Mouse (Mus musculus) midbrain, postnatal 0 days (tissue): ENCODE measurements around the gene Fkbp15. TPM values are rescaled to one million over a fixed set of nuclear protein-coding genes. Genes with fewer than 3 reads are reported as not detected.

Experiments
- ATAC-seq: fragments of 200-750 bp; cut with Nextera tagmentation; 2 replicates; pipeline ENCODE4 v1.8.0; 2017; ENCODE audit warnings: moderate number of reproducible peaks, mild to moderate bottlenecking, moderate TSS enrichment, moderate library complexity; ENCODE audit not compliant: low FRiP score
- DNase-seq: peaks from one replicate; pipeline ENCODE4 v3.0.0-alpha.2; 2015; ENCODE audit warnings: low spot score
- H3K27ac ChIP-seq: fragments of 300-500 bp; sonication (generic); 2 replicates; pipeline ENCODE4 v1.5.1; 2014; ENCODE audit warnings: low read depth, mild to moderate bottlenecking, low read length, mixed read lengths
- H3K27me3 ChIP-seq: fragments of 300-500 bp; sonication (generic); 2 replicates; pipeline ENCODE4 v1.6.1; 2014; ENCODE audit warnings: low read length, control low read depth, mixed read lengths; ENCODE audit not compliant: insufficient read depth
- H3K36me3 ChIP-seq: fragments of 300-500 bp; sonication (generic); 2 replicates; pipeline ENCODE4 v1.6.1; 2014; ENCODE audit warnings: low read length, control low read depth, mixed read lengths; ENCODE audit not compliant: insufficient read depth
- H3K4me1 ChIP-seq: fragments of 300-500 bp; sonication (generic); 2 replicates; pipeline ENCODE4 v1.6.1; 2014; ENCODE audit warnings: mild to moderate bottlenecking, control low read depth, antibody characterized with exemption, low read length, mixed read lengths; ENCODE audit not compliant: insufficient read depth
- H3K4me2 ChIP-seq: fragments of 300-500 bp; sonication (generic); 2 replicates; pipeline ENCODE4 v1.6.1; 2014; ENCODE audit warnings: low read depth, mild to moderate bottlenecking, low read length, mixed read lengths; ENCODE audit not compliant: poor library complexity, severe bottlenecking
- H3K4me3 ChIP-seq: fragments of 300-500 bp; sonication (generic); 2 replicates; pipeline ENCODE4 v1.5.1; 2014; ENCODE audit warnings: low read depth, mild to moderate bottlenecking, low read length, moderate library complexity
- H3K9ac ChIP-seq: fragments of 300-500 bp; sonication (generic); replicated peaks from 2 replicates; pipeline ENCODE4 v1.6.1; 2014; ENCODE audit warnings: mild to moderate bottlenecking, low read length, moderate library complexity, mixed read lengths; ENCODE audit not compliant: poor library complexity, severe bottlenecking
- H3K9me3 ChIP-seq: fragments of 300-500 bp; sonication (generic); 2 replicates; pipeline ENCODE4 v1.6.1; 2016; ENCODE audit warnings: low read length, control low read depth
- CTCF ChIP-seq: IDR thresholded peaks from 2 replicates; pipeline ENCODE4 v1.5.1; 2016; ENCODE audit warnings: antibody characterized with exemption, mild to moderate bottlenecking
- WGBS: fragments of 180-500 bp; shearing (Covaris S2); extraction: QIAGEN DNeasy Blood & Tissue Kit; methylation state at CpG from one replicate; pipeline ENCODE4 v1.1.7; 2014; 5-methylcytosine and 5-hydroxymethylcytosine counted together
- polyA plus RNA-seq: library from polyadenylated mRNA; unstranded; fragments of >200 nt; fragmentation: Nextera tagmentation; extraction: Ambion mirVana; gene quantifications from 2 replicates; pipeline ENCODE4 v1.2.1, GENCODE M21; 2015
- total RNA-seq: library from RNA; depleted of rRNA; stranded (reverse); fragments of >200 nt; gene quantifications from 2 replicates; pipeline ENCODE4 v1.2.3, GENCODE M21; 2014

The Fkbp15 gene
- total and polyA plus RNA-seq, 2 experiments from 2014 or later: 20.2 to 37.5 TPM

DNA sequence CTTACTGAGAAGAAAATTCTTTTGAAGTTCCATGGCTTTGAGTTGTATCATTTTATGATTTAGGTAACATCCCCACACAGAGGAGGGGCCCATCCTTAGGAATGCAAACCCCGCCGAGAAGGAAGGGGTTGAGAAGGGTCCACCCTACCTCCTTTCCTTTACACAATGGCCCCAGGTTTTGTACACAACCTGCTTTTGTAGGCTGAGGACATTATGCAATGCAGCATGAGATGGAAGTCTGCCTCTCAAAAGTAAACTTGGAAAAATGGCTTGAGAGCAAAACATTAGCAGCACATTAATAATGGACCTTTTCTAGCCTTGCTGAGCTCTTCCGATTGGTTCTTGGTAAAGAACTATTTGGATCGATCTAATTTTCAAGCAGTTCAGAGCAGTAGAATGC is 5.9 kb upstream of the Fkbp15 start:
- no peak overlapping the region for H3K4me3 ChIP-seq
- ATAC-seq: no peak
- 91% methylated on average over 4 of the region's 4 CpGs for WGBS

DNA sequence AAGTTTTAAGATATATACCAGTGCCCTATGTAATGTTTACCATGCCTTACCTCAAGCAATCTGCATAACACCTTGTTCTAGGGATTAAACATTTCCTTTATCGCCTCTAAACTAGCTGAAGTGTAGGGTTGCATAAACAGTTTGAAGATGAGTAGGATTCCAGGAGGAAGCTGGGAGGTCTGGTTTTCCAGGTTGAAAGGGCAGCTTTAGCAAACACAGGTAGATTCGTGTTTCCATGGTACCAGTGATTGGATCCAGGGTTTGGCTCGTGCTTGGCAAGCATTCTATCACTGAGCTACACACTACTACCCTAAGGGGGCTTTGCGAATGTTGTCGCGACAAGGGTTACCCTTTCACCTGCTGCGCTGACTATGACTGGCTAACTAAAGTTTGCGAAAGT is 4.0 kb upstream of the Fkbp15 start:
- Histone ChIP-seq H3K27me3 (no peaks in the 10 kb centered on the region), H3K4me1 (peaks cover 4% of the 10 kb centered on the region; the same call in 1 of the 2 replicates), H3K27ac (no peak overlapping the region), H3K36me3 (no peaks in the 10 kb centered on the region), H3K4me2 (no peak overlapping the region), H3K9ac (no peak overlapping the region), H3K4me3 (no peak overlapping the region), H3K9me3 (no peaks in the 10 kb centered on the region)
- no peak for DNase-seq
- WGBS: 93% methylated on average over 8 of the region's 8 CpGs
- TF ChIP-seq CTCF: no peak
- ATAC-seq: no peak

More for the DNA sequence above, 5.9 kb upstream of the Fkbp15 start:
- H3K4me2 ChIP-seq: no peak overlapping the region
- no peaks in the 10 kb centered on the region; the same call in 1 of the 2 replicates for H3K4me1 ChIP-seq
- no peaks in the 10 kb centered on the region for H3K36me3 ChIP-seq
- H3K9me3 ChIP-seq: no peaks in the 10 kb centered on the region
- no peak overlapping the region for H3K9ac ChIP-seq
- TF ChIP-seq CTCF: no peak
- H3K27me3 ChIP-seq: no peaks in the 10 kb centered on the region
- no peak for DNase-seq
- H3K27ac ChIP-seq: no peak overlapping the region

DNA sequence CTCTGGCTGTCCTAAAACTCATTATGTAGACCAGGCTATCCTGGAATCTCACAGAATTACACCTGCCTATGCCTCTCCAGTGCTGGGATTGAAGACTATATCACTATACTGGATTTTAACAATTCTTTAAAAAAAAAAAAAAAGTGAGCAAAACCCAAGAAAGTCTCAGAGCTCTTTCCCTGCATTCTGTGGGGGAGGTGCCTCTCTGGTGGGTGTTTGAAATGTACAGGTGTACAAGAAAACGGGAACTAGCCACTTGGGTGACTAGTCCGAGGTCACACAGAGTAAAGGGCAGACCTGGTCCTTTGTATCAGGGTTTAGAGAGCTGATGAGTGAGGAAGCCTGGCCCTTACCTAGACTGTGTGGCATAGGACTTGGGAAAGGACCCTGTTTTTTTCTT is 2.1 kb upstream of the Fkbp15 start:
- Histone ChIP-seq H3K36me3 (no peaks in the 10 kb centered on the region), H3K27ac (no peak overlapping the region), H3K4me1 (peaks cover 7% of the 10 kb centered on the region; the same call in 1 of the 2 replicates), H3K4me3 (no peak overlapping the region), H3K9me3 (no peaks in the 10 kb centered on the region), H3K9ac (no peak overlapping the region), H3K27me3 (no peaks in the 10 kb centered on the region), H3K4me2 (no peak overlapping the region)
- ATAC-seq (no peak), DNase-seq (no peak)
- TF ChIP-seq CTCF: no peak
- 87% methylated on average over 2 of the region's 2 CpGs for WGBS

DNA sequence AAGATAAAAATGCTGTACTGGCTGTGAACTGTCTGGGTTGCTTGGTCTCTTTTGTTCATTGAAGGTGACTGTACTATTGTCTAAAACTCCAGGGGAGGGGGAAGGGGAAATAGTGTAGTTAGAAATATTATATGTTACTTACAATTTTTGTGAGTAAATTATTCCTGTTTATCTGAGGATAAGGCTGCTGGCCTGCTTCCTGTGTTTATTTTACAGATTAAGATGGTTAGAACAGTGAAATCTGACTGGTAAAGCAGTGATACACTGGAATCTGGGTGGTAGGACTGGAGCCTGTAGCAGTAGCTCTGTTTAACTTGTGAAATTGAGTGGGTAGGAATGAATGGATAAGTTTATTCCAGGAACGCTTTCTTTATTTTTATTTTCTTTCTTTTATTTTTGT is 1.6 kb upstream of the Fkbp15 start:
- H3K4me1 ChIP-seq: peaks cover 7% of the 10 kb centered on the region; the same call in 1 of the 2 replicates
- H3K4me3 ChIP-seq: peak overlapping the region; percentile 88; the same call in 1 of the 2 replicates
- TF ChIP-seq CTCF: no peak
- no peak for ATAC-seq
- peak overlapping the region; percentile 86 for H3K4me2 ChIP-seq
- WGBS: 89% methylated on average over 1 of the region's 1 CpGs
- no peaks in the 10 kb centered on the region for H3K27me3 ChIP-seq
- no peak overlapping the region for H3K27ac ChIP-seq
- DNase-seq: no peak
- H3K9ac ChIP-seq: 0 out of 2 replicates have a peak overlapping the region, but pooled peaks have one; percentile 19
- H3K36me3 ChIP-seq: no peaks in the 10 kb centered on the region
- H3K9me3 ChIP-seq: no peaks in the 10 kb centered on the region

DNA sequence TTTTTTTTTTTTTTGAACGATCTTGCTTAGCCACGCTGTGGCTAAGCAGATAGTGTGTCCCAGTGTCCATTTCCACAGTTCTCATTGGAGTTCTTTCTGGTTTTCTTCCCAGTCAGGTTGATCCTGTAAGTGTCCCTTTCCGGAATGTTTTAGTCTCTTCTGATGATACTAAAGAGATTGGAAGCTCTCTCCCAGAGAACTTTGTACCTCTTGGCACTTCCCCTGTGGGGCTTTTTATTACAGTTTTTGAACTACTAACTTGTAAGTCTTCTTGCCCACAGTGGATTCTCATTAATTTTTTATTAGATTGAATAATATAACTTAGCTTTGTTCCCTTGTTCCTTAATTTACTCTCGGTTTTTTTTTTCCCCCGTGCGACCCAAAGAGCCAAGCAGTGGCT is 1.2 kb upstream of the Fkbp15 start:
- TF ChIP-seq CTCF: no peak
- Histone ChIP-seq H3K36me3 (no peaks in the 10 kb centered on the region; the same call in 1 of the 2 replicates), H3K27me3 (no peaks in the 10 kb centered on the region), H3K4me1 (peaks cover 7% of the 10 kb centered on the region; the same call in 1 of the 2 replicates), H3K9ac (peak overlapping the region; percentile 64; the same call in 1 of the 2 replicates), H3K4me2 (peak overlapping the region; percentile 86), H3K4me3 (peak overlapping the region; percentile 88), H3K9me3 (no peaks in the 10 kb centered on the region), H3K27ac (0 out of 2 replicates have a peak overlapping the region, but pooled peaks have one; percentile 63)
- ATAC-seq: no peak
- no peak for DNase-seq
- WGBS: 37% methylated on average over 6 of the region's 6 CpGs

DNA sequence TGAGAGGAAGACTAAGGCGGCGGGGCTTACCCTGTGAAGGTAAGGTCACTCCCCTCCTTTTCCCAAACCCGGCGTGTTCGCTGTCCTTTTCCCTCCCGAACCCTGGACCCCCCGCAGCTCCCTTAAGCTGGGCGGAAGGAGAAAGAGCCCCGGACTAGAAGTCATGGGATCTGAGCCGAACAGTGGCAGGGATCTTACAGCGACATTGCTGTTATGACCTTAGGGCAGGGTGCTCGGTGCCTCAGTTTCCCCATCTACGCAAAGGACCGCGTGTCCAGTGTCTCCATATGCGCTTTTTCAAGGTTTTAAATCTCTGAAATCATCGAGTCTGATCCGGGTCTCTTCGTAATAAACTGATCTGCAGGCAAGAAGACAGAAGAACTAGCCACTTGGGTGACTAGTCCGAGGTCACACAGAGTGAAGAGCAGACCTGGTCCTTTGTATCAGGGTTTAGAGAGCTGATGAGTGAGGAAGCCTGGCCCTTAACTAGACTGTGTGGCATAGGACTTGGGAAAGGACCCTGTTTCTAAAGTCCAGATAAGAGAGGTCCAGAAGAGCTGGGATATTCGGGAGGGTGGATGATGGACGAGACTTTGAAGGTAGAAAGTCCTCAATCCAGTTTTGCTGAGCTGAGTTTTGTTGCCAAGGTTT is 582 bp upstream of the Fkbp15 start:
- Histone ChIP-seq H3K27ac (peak overlapping the region; percentile 63; the same call in 1 of the 2 replicates), H3K9ac (peak overlapping the region; percentile 64), H3K4me1 (peaks cover 7% of the 10 kb centered on the region; the same call in 1 of the 2 replicates), H3K4me2 (peak overlapping the region; percentile 86), H3K9me3 (no peaks in the 10 kb centered on the region), H3K36me3 (no peaks in the 10 kb centered on the region; the same call in 1 of the 2 replicates), H3K27me3 (no peaks in the 10 kb centered on the region), H3K4me3 (peak overlapping the region; percentile 88)
- no peak for TF ChIP-seq CTCF
- DNase-seq (no peak), ATAC-seq (peak; percentile 26; the same call in 1 of the 2 replicates)
- WGBS: under 1% methylated on average over 22 of the region's 22 CpGs
